Mouse (Mus musculus) MEL (cell line): ENCODE measurements around the gene Gm20388. TPM values are rescaled to one million over a fixed set of nuclear protein-coding genes. Genes with fewer than 3 reads are reported as not detected.

Source experiments
- DNase-seq: peaks from one replicate; pipeline ENCODE4 v3.0.0; 2011; ENCODE audit warnings: low read depth, low spot score
- H3K27ac ChIP-seq: 2 replicates; pipeline ENCODE4 v1.5.1; 2012; ENCODE audit warnings: low read depth, mild to moderate bottlenecking, control low read depth, low read length, moderate library complexity; ENCODE audit not compliant: control insufficient read depth
- H3K27me3 ChIP-seq, 2 experiments: fragments of 150-350 bp in 1 of 2; sonication (generic) in 1 of 2; 2 replicates each; pipeline ENCODE4 v1.6.1; 2012; ENCODE audit warnings: low read length in 2 of 2, mild to moderate bottlenecking in 2 of 2, improper control_type of control experiment in 1 of 2, moderate library complexity in 1 of 2; ENCODE audit not compliant: insufficient read depth in 2 of 2, control insufficient read depth in 1 of 2
- H3K36me3 ChIP-seq, 2 experiments: 2 replicates each; pipeline ENCODE4 v1.6.1; 2012 to 2014; ENCODE audit warnings: low read length in 2 of 2, improper control_type of control experiment in 1 of 2, inconsistent platforms in 1 of 2, mild to moderate bottlenecking in 1 of 2; ENCODE audit not compliant: insufficient read depth in 2 of 2, control insufficient read depth in 1 of 2
- H3K4me1 ChIP-seq, 2 experiments: fragments of 150-350 bp in 1 of 2; sonication (generic) in 1 of 2; 2 replicates each; pipeline ENCODE4 v1.6.1; 2012; ENCODE audit warnings: low read length in 2 of 2, improper control_type of control experiment in 1 of 2, mild to moderate bottlenecking in 1 of 2; ENCODE audit not compliant: insufficient read depth in 2 of 2, control insufficient read depth in 1 of 2
- H3K4me3 ChIP-seq, 2 experiments: fragments of 150-350 bp in 1 of 2; sonication (generic) in 1 of 2; 2 replicates each; pipeline ENCODE4 v1.5.1; 2012; ENCODE audit warnings: low read depth in 2 of 2, low read length in 2 of 2, mild to moderate bottlenecking in 2 of 2, moderate library complexity in 2 of 2, control low read depth in 1 of 2, improper control_type of control experiment in 1 of 2; ENCODE audit not compliant: control insufficient read depth in 1 of 2, insufficient read depth in 1 of 2
- H3K79me2 ChIP-seq: 2 replicates; pipeline ENCODE4 v1.6.1; 2012; ENCODE audit warnings: mild to moderate bottlenecking, low read length, moderate library complexity; ENCODE audit not compliant: control insufficient read depth, poor library complexity, insufficient read depth
- H3K9ac ChIP-seq: 2 replicates; pipeline ENCODE4 v1.6.1; 2012; ENCODE audit warnings: low read depth, mild to moderate bottlenecking, control low read depth, low read length, moderate library complexity; ENCODE audit not compliant: control insufficient read depth, poor library complexity, severe bottlenecking
- H3K9me3 ChIP-seq: fragments of 150-350 bp; sonication (generic); replicated peaks from 2 replicates; pipeline ENCODE4 v1.6.1; 2012; ENCODE audit warnings: mild to moderate bottlenecking, low read length, improper control_type of control experiment, moderate library complexity; ENCODE audit not compliant: insufficient read depth
- CHD1 ChIP-seq: IDR thresholded peaks from 2 replicates; pipeline ENCODE4 v1.6.1; 2012; ENCODE audit warnings: low read depth, mild to moderate bottlenecking, inconsistent platforms, low read length, improper control_type of control experiment
- E2F4 ChIP-seq: IDR thresholded peaks from 2 replicates; pipeline ENCODE4 v1.6.1; 2011; ENCODE audit warnings: low read depth, low read length, improper control_type of control experiment, borderline replicate concordance
- ELF1 ChIP-seq: IDR thresholded peaks from 2 replicates; pipeline ENCODE4 v1.6.1; 2014; ENCODE audit warnings: low read depth, mild to moderate bottlenecking, inconsistent platforms, low read length, improper control_type of control experiment, moderate library complexity
- EP300 ChIP-seq, 2 experiments: IDR thresholded peaks; 2 replicates each; pipeline ENCODE4 v1.6.1; 2011; ENCODE audit warnings: improper control_type of control experiment in 2 of 2, low read length in 2 of 2, low read depth in 1 of 2, mild to moderate bottlenecking in 1 of 2
- GATA1 ChIP-seq: IDR thresholded peaks from 2 replicates; pipeline ENCODE4 v1.6.1; 2011; ENCODE audit warnings: low read depth, low read length, improper control_type of control experiment
- HCFC1 ChIP-seq: IDR thresholded peaks from 2 replicates; pipeline ENCODE4 v1.6.1; 2012; ENCODE audit warnings: low read depth, mild to moderate bottlenecking, inconsistent platforms, low read length, improper control_type of control experiment, moderate library complexity
- MAFK ChIP-seq: IDR thresholded peaks from 2 replicates; pipeline ENCODE4 v1.6.1; 2011; ENCODE audit warnings: low read depth, mild to moderate bottlenecking, low read length, improper control_type of control experiment, borderline replicate concordance
- RAD21 ChIP-seq: IDR thresholded peaks from 2 replicates; pipeline ENCODE4 v1.6.1; 2011; ENCODE audit warnings: mild to moderate bottlenecking, low read depth, low read length, improper control_type of control experiment
- SMC3 ChIP-seq: IDR thresholded peaks from 2 replicates; pipeline ENCODE4 v1.6.1; 2011; ENCODE audit warnings: low read depth, low read length, improper control_type of control experiment
- TBP ChIP-seq: IDR thresholded peaks from 2 replicates; pipeline ENCODE4 v1.8.0; 2011; ENCODE audit warnings: low read depth, low read length, improper control_type of control experiment
- ZNF384 ChIP-seq: IDR thresholded peaks from 2 replicates; pipeline ENCODE4 v1.6.1; 2012; ENCODE audit warnings: low read depth, mild to moderate bottlenecking, inconsistent platforms, low read length, improper control_type of control experiment
- polyA plus RNA-seq, 2 experiments: library from polyadenylated mRNA; stranded (reverse) in 1 of 2; unstranded in 1 of 2; fragments of >175 nt in 1 of 2; fragments of >200 nt in 1 of 2; gene quantifications; 2 replicates each; pipeline versions ENCODE4 v1.2.1 to v1.2.4; 2012; ENCODE audit warnings: low replicate concordance in 2 of 2, low read depth in 1 of 2; ENCODE audit not compliant: insufficient read length in 2 of 2, insufficient read depth in 1 of 2, missing spikeins in 1 of 2
- total RNA-seq: library from RNA; depleted of rRNA; stranded (reverse); fragments of 300-350 nt; gene quantifications from 2 replicates; pipeline ENCODE4 v1.2.3, GENCODE M21; 2012

Gm20388 gene
- total and polyA plus RNA-seq, 3 experiments = 11.1 to 17.8 TPM; not detected in 1

- Histone ChIP-seq H3K27ac (no peak overlapping the region), H3K4me1 (no peaks in the 10 kb centered on the region; a peak in 1 of 4 replicates), H3K9me3 (no peaks in the 10 kb centered on the region), H3K9ac (no peak overlapping the region), H3K79me2 (no peaks in the 10 kb centered on the region)
- DNase-seq = no peak
- TF ChIP-seq GATA1 (no peak), CHD1 (no peak), HCFC1 (no peak)
- TF ChIP-seq, all 39 proteins: peak for 0
- Histone ChIP-seq H3K4me3 (no peak overlapping the region), H3K36me3 (peaks cover 2 to 8% of the 10 kb centered on the region in 2 experiments), H3K27me3 (no peaks in the 10 kb centered on the region)
These were observed 3987.9 kb downstream of the Gm20388 start for GRCm38 (mm10) chr8:123898576-123898975.

GRCm38 (mm10) chr8:123899366-123899765 is 3988.7 kb downstream of the Gm20388 start:
- Histone ChIP-seq H3K9me3 (no peaks in the 10 kb centered on the region), H3K79me2 (no peaks in the 10 kb centered on the region), H3K27ac (no peak overlapping the region), H3K27me3 (no peaks in the 10 kb centered on the region), H3K4me3 (no peak overlapping the region), H3K36me3 (peaks cover 2 to 8% of the 10 kb centered on the region in 2 experiments), H3K9ac (no peak overlapping the region), H3K4me1 (no peaks in the 10 kb centered on the region; a peak in 1 of 4 replicates)
- DNase-seq = no peak
- no peak for TF ChIP-seq ZNF384
- TF ChIP-seq E2F4 = no peak
- no peak for TF ChIP-seq ELF1
- TF ChIP-seq EP300 (IDR thresholded peaks at IDR 0.05; ENCODE audit: low read depth in 1 of 2, low read length in 2 of 2) = no peak
- no peak for TF ChIP-seq MAFK

GRCm38 (mm10) chr8:123902653-123903052 is 3992.0 kb downstream of the Gm20388 start:
- Histone ChIP-seq H3K36me3 (peaks cover 7 to 8% of the 10 kb centered on the region in 2 experiments), H3K4me3 (no peak overlapping the region), H3K4me1 (no peaks in the 10 kb centered on the region; a peak in 1 of 4 replicates), H3K79me2 (no peaks in the 10 kb centered on the region), H3K9me3 (no peaks in the 10 kb centered on the region), H3K9ac (no peak overlapping the region), H3K27ac (peak overlapping the region; percentile 57; the same call in 1 of the 2 replicates), H3K27me3 (no peaks in the 10 kb centered on the region)
- TF ChIP-seq RAD21 (no peak), SMC3 (no peak), TBP (peak; percentile 47; the same call in 1 of the 2 replicates)
- DNase-seq = peak; percentile 50
